Mouse (Mus musculus) kidney, adult 2 months (tissue): ENCODE results near the gene Hmgb3. TPM values are rescaled to one million over a fixed set of nuclear protein-coding genes. Genes with fewer than 3 reads are reported as not detected.

Experiments
- DNase-seq: peaks from one replicate; pipeline ENCODE4 v3.0.0; 2021
- H3K27ac ChIP-seq: fragments of 200-500 bp; 2 replicates; pipeline ENCODE4 v1.5.1; 2012; ENCODE audit warnings: low read depth, low read length, control low read depth, inconsistent platforms; ENCODE audit not compliant: insufficient read depth
- H3K27me3 ChIP-seq: fragments of 200-500 bp; replicated peaks from 2 replicates; pipeline ENCODE4 v1.6.1; 2012; ENCODE audit warnings: mild to moderate bottlenecking, moderate library complexity, low read length, inconsistent platforms; ENCODE audit not compliant: control insufficient read depth, insufficient read depth
- H3K36me3 ChIP-seq: fragments of 200-500 bp; 2 replicates; pipeline ENCODE4 v1.6.1; 2012; ENCODE audit warnings: mild to moderate bottlenecking, moderate library complexity, low read length, inconsistent platforms; ENCODE audit not compliant: control insufficient read depth, insufficient read depth
- H3K4me1 ChIP-seq: fragments of 200-500 bp; 2 replicates; pipeline ENCODE4 v1.6.1; 2011; ENCODE audit warnings: low read length; ENCODE audit not compliant: control insufficient read depth, insufficient read depth
- H3K4me3 ChIP-seq: fragments of 200-500 bp; 2 replicates; pipeline ENCODE4 v1.5.1; 2011; ENCODE audit warnings: mild to moderate bottlenecking, low read depth, low read length, control low read depth; ENCODE audit not compliant: insufficient read depth
- CTCF ChIP-seq: fragments of 200-500 bp; conservative IDR thresholded peaks from 2 replicates; pipeline ENCODE4 v1.5.1; 2011; ENCODE audit warnings: low read depth, mild to moderate bottlenecking, control low read depth, low read length, moderate library complexity, mixed read lengths; ENCODE audit not compliant: insufficient read depth, insufficient read length
- POLR2A ChIP-seq: fragments of 200-500 bp; IDR thresholded peaks from one replicate; pipeline ENCODE4 v1.6.1; 2011; ENCODE audit warnings: low read depth, low read length, control low read depth
- WGBS: fragments of 180-500 bp; shearing (Covaris S2); methylation state at CpG from one replicate; pipeline ENCODE4 v1.1.7; 2018; 5-methylcytosine and 5-hydroxymethylcytosine counted together
- polyA plus RNA-seq: library from polyadenylated mRNA; depleted of rRNA; stranded (reverse); fragments of >200 nt; gene quantifications from 2 replicates; pipeline ENCODE4 v1.2.3, GENCODE M21; 2012; rRNA removed

Hmgb3 gene
- polyA plus RNA-seq, 1 experiment, result 17.0 TPM

- Histone ChIP-seq H3K4me3 (no peak overlapping the region), H3K36me3 (no peaks in the 10 kb centered on the region), H3K4me1 (no peaks in the 10 kb centered on the region), H3K27me3 (no peaks in the 10 kb centered on the region), H3K27ac (no peak overlapping the region)
- 93% methylated on average over 1 of the region's 1 CpGs for WGBS
- no peak for DNase-seq
- no peak for TF ChIP-seq POLR2A
- no peak for TF ChIP-seq CTCF
These were observed 33.5 kb downstream of the Hmgb3 start for GRCm38 (mm10) chrX:71589181-71589580.

GRCm38 (mm10) chrX:71601052-71601611 lies 45.4 kb downstream of the Hmgb3 start:
- DNase-seq, result peak; percentile 71
- H3K4me1 ChIP-seq, result no peaks in the 10 kb centered on the region
- TF ChIP-seq CTCF (peak; percentile 54), POLR2A (no peak)
- 3% methylated on average over 18 of the region's 25 CpGs for WGBS
- no peaks in the 10 kb centered on the region for H3K36me3 ChIP-seq
- no peak overlapping the region for H3K27ac ChIP-seq
- H3K27me3 ChIP-seq, result no peaks in the 10 kb centered on the region
- H3K4me3 ChIP-seq, result peak overlapping the region; percentile 20; the same call in 1 of the 2 replicates

Other genes with a start within 250 kb of the Hmgb3 start
- gene Mtmr1, start 191.2 kb upstream of the Hmgb3 start, polyA plus RNA-seq, result 7.6 and 8.2 TPM in 2 replicates
- 23.7 and 24.1 TPM in 2 replicates for gene Cd99l2, start 63.1 kb upstream of the Hmgb3 start, polyA plus RNA-seq
- gene Gpr50, start 107.7 kb downstream of the Hmgb3 start, polyA plus RNA-seq, result not detected in 2 replicates